Mouse (Mus musculus): ENCODE data around the gene Lysmd1.
"Not testable (repeated sequence)": the region's sequence is repeated elsewhere in the genome, so short reads cannot be mapped to it uniquely, and the experiment has no call there.

The Lysmd1 gene

GRCm38 (mm10) chr3:95133680-95134101 is at the start of gene Lysmd1, which contains the start of gene Scnm1:
TSS of gene Lysmd1 (plus strand) at chr3:95134088.
TSS of gene Scnm1 (minus strand) at chr3:95134011.
- DNase-seq (ENCODE audit: low spot score in 2 of 2), result peak; percentile 92 to 93

- no peak for DNase-seq (ENCODE audit: low spot score in 2 of 2)
These were observed 45.8 kb upstream of the Lysmd1 start for GRCm38 (mm10) chr3:95088071-95088470.

DNA sequence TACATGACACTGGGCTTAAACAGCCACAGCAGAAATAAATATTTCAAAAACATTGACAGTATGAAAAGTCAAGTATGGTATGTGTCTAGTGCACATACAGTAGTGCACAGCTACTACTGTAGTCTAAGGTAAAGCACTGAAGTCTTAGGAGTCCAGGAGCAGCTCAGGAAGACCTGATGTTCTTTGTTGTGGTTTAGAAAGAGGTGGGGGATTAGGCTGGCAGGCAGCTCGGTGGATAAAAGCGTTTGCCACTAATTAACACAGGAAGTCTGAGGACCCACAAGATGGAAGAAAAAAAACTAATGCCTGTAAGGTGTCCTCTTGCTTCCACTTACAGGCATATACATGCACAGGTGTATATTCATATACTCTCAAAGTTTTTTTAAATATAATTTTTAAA is 33.0 kb upstream of the Lysmd1 start:
- no peak for DNase-seq (ENCODE audit: low spot score in 2 of 2)

- peak; percentile 25 to 45 for DNase-seq (ENCODE audit: low spot score in 2 of 2)
These were observed 28.8 kb upstream of the Lysmd1 start for GRCm38 (mm10) chr3:95105121-95105520.

DNA sequence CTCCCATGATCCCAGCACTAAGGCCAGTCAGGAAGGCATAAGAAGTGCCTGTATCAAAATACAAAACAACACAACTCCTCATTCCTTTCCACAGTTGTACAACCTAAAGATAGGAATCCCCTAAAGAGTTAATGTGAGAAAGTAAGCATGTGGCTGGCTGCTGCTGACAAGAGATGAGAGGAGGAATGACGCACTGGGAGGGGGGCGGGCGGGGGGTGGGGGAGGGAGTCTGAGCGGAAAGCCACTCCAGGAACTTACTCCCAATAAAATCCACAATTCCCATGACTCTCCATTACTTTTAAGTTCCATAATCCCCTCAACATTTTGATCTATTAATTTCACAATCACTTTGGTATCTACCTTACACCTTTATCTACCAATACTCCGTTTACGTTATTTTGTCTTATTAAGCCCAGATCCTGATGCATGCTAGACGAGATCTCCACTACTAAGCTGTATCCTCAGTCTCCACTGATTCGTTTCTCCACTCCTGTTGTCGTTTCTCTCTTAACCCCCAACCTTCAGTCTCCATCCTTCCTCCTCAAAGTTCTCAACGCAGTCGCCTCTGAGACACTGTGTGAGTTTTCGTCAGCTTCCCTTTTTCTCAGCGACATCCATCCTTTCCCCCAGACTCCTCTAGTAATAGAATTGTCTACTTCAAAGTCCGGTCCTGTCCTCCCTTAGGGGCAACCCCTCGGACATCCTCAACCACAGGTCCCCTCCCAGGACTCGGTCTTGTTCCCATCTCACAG is 28.1 kb upstream of the Lysmd1 start:
- no peak for DNase-seq (ENCODE audit: low spot score in 2 of 2)

DNA sequence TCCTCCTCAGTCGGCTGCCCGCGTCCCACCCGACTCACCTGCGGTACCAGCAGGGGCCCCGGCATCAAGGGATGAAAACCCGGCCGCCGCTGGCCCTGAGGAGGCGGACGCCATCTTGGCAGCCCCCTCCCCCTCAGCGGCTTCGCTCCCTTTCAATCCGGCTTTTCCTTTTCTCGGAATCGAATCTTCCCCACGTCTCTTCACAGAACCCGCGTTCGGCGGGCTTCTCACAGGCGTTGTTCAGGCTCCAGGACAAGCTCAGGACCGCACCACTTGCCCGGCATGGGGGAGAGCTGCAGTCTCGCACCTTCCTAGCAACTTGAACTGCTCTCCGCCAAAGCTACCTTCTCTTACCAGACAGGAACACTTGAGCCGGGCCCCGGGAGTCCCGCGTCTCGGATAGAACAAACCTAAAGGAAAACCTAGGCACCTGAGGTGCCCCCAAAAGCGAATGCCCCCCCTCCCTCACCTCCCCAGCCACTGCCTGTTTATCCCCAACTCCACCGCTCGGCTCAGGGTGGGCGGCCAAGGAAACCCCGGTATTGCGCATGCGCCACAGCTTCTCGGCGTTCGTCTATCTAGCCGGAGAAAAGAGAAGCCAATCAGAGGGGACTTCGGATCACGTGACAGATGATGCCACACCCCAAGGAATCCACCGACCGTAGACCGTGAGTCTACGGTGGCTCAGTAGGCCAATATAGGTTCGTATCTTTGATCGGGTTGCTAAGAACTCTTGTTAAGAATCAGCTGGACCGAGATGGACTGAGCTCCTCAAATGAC is 27.4 kb upstream of the Lysmd1 start, which contains the start of gene Pip5k1a:
TSS of gene Pip5k1a (minus strand) at position 593 of the 780 bp plus-strand sequence.
- DNase-seq (ENCODE audit: low spot score in 2 of 2), result peak; percentile 94 to 95

DNA sequence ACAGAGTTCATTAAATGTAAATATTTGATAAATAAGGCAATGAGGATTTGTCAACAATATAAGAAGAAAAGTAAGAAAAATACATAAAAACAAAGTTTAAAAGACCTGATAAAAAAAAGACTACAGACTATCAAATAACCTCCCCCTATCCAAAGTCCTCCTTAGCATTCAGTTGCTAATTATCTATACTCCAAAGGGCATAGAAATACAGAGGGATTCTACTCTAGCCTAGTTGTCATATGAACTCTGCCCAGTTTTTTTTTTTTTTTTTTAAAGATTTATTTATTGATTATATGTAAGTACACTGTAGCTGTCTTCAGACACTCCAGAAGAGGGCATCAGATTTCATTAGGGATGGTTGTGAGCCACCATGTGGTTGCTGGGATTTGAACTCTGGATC is 26.6 kb upstream of the Lysmd1 start:
- DNase-seq (ENCODE audit: low spot score in 2 of 2), result not testable (repeated sequence)

- DNase-seq (ENCODE audit: low spot score in 2 of 2), result no peak
These were observed 26.0 kb upstream of the Lysmd1 start for GRCm38 (mm10) chr3:95107898-95108297.

DNA sequence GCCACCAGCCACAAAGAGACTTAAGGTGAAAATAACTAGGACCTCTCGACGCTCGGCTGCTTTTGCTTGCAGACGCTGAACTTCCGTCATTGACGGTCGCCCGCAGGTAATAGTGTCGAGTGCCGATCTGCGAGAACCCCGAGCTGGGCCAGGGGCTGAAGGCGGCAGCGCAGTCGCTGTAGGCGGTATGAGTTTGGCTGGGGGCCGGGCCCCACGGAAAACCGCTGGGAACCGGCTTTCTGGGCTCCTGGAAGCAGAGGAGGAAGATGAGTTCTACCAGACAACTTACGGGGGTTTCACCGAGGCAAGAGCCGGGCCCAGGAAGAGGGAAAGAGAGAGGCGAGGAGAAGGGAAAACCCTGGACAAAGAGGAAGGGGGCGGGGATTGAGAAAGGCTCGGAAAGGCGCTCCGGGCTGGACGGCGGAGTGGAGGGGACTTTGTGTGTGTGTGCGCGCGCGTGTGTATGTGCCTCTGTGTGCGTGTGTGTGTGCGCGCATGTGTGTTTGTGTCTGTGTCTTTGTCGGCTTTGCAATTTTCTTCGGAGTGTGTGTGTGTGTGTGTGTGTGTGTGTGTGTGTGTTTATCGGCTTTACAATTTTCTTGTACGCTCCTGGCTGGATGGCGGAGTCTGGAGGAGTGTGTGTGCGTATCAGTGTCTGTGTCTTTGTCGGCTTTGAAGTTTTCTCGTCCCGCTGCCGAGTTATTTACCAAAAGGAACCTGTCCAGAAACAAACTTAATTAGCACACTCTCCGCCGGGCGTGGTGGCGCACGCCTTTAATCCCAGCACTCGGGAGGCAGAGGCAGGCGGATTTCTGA is 22.8 kb upstream of the Lysmd1 start, which contains the start of gene Vps72:
TSS of gene Vps72 (plus strand) at position 112 of the 816 bp plus-strand sequence.
- peak; percentile 86 to 88 for DNase-seq (ENCODE audit: low spot score in 2 of 2)

GRCm38 (mm10) chr3:95112760-95113159 is 21.1 kb upstream of the Lysmd1 start:
- no peak for DNase-seq (ENCODE audit: low spot score in 2 of 2)

GRCm38 (mm10) chr3:95117751-95118150 is 16.1 kb upstream of the Lysmd1 start:
- no peak for DNase-seq (ENCODE audit: low spot score in 2 of 2)

DNA sequence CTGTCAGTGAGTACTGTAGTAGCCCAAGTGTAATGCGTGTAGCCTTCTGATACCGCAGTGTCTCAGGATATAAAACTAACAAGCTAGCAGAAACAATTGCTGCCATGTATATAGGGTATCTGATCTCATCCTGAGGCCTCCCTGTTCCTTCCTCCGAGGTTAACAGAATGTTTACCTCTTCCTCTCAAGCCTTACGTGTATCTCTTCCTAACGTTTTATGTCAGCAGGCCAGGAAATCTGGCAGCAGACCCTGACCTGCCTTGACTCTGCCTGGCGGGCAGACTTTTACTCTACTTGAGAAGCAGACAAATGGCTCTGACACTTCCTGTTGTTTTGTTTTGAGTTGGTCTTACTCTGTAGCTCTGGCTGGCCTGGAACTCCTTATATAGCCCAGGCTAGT is 12.3 kb upstream of the Lysmd1 start:
- DNase-seq (ENCODE audit: low spot score in 2 of 2), result no peak

DNA sequence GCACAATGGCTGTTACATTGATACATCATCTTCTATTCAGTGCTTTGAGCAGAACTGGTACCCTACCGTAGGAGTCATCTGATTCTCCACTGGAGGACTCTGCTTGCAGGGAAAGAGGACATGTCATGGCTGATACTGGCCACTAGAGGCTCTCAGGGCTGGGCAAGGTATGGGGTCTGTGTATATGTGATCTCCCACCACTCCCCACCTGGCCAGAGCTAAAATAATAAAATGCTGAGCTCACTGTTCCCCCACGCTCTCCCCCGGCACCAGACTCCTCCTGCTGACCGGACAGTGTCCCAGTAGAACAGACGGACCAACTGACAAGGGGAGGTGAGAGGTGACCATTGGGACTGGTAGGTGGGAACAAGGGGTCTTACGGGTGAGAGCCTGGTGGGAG is 9.6 kb upstream of the Lysmd1 start, which contains the start of gene Tmod4:
TSS of gene Tmod4 (plus strand) at position 231 of the 400 bp plus-strand sequence.
- DNase-seq (ENCODE audit: low spot score in 2 of 2), result no peak

DNA sequence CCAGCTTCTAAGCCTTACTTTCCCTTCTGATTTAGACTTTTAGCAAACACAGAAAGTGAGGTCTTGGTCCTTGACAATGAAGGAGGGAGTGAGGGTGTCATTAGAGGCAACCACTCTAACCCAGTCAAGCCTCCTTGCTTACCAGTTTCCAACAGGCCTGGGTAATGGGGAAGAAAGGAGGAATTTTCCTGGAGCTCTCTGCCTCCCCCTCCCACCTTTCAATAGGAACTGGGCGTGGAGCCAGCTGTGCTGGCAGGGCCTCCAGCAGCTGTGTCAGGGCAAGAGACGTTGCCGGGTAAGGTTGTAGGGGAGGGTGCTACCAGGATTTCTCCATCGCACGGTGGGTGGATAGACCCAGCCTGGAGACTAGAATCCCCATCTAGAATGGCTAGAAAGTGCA is 8.9 kb upstream of the Lysmd1 start:
- DNase-seq (ENCODE audit: low spot score in 2 of 2), result no peak

GRCm38 (mm10) chr3:95129226-95129651 is 4.6 kb upstream of the Lysmd1 start:
- no peak for DNase-seq (ENCODE audit: low spot score in 2 of 2)

DNA sequence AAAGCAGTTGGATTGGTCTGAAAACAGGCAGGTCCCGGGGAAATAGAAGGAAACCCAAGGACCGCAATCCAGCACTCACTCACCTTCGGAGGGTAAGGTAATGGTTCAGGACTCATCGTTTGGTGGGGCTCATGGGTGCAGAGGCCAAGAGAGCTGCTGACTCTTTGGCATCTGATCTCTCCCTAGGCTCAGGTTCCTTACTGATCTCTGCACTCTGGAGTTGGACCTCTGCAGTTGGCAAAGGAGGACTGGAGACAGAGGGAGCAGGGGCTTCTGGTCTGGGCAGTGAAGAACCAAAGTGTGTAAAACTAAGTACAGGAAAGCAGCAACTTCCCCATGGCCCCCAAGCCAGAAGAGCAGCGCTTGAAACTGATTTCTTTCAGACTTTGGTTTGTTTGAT is 3.8 kb upstream of the Lysmd1 start:
- DNase-seq (ENCODE audit: low spot score in 2 of 2), result no peak

DNA sequence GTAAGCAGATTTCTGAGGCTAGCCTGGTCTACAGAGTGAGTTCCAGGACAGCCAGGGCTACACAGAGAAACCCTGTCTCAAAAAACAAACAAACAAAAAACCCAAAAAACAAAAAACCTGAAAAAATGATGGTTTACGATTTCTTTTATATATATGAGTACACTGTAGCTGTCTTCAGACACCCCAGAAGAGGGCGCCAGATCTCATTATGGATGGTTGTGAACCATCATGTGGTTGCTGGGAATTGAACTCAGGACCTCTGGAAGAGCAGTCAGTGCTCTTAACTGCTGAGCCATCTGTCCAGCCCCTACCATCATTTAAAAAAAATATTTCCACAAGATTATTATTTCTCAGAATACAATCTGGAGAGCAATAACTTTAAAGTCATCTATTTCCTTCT is 1.5 kb upstream of the Lysmd1 start:
- DNase-seq (ENCODE audit: low spot score in 2 of 2), result not testable (repeated sequence)

- no peak for DNase-seq (ENCODE audit: low spot score in 2 of 2)
These were observed 712 bp upstream of the Lysmd1 start for GRCm38 (mm10) chr3:95133176-95133575.

DNA sequence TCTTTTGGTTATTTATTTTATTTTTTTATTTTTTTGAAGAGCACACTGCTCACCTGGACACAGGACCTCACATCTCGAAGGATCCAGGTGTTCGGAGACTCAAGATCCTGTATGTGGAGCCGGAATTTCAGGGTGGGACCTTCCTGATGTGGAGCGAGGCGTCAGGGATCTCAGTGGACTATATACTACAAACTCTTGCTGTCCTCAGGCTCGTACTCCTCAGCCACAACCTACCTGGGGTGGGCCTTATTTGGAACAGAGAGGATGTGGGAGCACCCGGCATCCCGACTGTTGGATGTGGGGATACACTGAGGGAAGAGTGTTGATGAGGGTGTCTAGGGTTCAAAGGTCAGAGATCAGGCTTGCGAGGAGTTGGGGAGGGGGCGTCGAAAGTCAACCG is 245 bp downstream of the Lysmd1 start:
- DNase-seq (ENCODE audit: low spot score in 2 of 2), result not testable (repeated sequence)

GRCm38 (mm10) chr3:95135023-95135422 is 1.1 kb downstream of the Lysmd1 start:
- DNase-seq (ENCODE audit: low spot score in 2 of 2), result peak in 1 of 2 experiments; percentile 46

- DNase-seq (ENCODE audit: low spot score in 2 of 2), result no peak
These were observed 1.7 kb downstream of the Lysmd1 start for GRCm38 (mm10) chr3:95135433-95136052.

Data from right cerebral cortex, postnatal 36 days (tissue).